Mouse (Mus musculus) ES-E14 (cell line): ENCODE measurements at regions not wholly inside any gene's neighbourhood (a gene's known extent, or its start where the extent isn't known, plus 50 kb on each side); places are given as distances from the start of the nearest gene placed in this dataset.

Experiments used
- HCFC1 ChIP-seq: IDR thresholded peaks from 2 replicates; pipeline ENCODE4 v1.6.1; 2012; ENCODE audit warnings: low read length, inconsistent platforms, borderline replicate concordance; ENCODE audit not compliant: insufficient read depth
- ZC3H11A ChIP-seq: IDR thresholded peaks from 2 replicates; pipeline ENCODE4 v1.6.1; 2012; ENCODE audit warnings: low read depth, mild to moderate bottlenecking, inconsistent platforms, low read length, borderline replicate concordance

GRCm38 (mm10) chr9:31577066-31577465, 112.8 kb upstream of the Tmem45b start:
- TF ChIP-seq HCFC1 = no peak
- TF ChIP-seq ZC3H11A = 0 out of 2 replicates have a peak, but pooled peaks have one; percentile 2
